Mouse (Mus musculus) urinary bladder, postnatal 14 days (tissue): ENCODE data around the gene Klhl33.
A peak's percentile ranks its signal among the peaks of the same experiment; 100 is the strongest.
"Not testable (repeated sequence)": the region's sequence is repeated elsewhere in the genome, so short reads cannot be mapped to it uniquely, and the experiment has no call there.

Source experiments
- DNase-seq: peaks from one replicate; pipeline ENCODE4 v3.0.0; 2021; ENCODE audit warnings: low spot score

Klhl33 gene

DNA sequence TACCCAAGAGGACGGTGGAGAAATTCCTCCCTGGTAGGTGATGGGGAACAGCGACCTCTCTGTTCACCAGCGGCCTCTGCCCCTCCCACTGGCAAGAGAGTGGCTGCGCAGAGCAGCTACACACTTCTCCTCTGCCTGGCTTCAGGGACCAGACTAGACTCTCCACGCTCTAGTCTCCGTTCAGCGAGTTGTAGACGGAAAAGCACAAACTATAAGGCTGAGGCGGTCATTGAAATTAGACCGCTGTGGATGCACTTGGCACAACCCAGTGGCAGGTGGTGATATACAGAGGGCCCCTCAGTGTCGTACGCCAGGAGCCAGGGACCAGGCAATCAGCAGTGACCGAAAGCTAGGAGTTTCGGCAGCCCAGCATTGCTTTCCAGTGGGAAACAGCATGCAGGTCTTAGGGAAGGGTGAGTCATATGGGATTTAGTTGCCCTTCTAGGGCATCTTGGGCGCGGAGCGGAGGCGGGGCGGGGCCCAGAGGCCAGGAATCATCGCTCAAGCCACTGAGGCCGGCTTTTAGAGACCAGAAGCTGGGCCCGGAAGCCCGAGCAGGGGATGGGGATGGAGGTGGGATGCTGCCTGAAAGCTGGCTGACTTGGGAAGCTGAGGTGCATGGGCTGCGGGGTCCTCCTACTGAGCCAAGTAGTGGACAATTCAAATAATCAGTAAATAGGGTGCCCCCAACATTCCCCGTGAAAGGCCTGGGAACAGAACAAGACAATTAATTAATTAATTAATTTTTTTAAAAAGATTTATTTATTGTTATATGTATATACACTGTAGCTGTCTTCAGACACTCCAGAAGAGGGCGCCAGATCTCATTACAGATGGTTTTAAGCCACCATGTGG, 6.9 kb upstream of the Klhl33 start:
- peak; percentile 41 for DNase-seq

DNA sequence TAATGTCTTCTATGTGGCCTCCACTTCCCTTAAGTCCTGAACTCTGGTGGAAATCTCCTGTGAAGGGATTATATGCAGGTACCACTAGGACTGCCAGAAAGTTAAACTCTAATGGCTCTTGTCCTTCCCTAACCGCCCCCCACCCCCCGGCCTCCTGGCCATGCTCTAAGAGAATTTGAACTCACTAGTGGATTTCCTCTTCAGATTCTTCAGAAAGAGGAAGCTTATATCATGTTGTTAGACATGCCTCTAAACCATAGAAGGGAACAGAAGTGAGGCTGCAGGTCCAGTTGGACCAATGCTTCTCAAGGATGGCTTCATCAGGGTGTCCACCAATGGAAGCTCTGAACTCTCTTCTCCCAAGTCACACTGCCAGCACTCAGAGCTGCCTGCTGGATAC, 685 bp upstream of the Klhl33 start:
- not testable (repeated sequence) for DNase-seq

DNA sequence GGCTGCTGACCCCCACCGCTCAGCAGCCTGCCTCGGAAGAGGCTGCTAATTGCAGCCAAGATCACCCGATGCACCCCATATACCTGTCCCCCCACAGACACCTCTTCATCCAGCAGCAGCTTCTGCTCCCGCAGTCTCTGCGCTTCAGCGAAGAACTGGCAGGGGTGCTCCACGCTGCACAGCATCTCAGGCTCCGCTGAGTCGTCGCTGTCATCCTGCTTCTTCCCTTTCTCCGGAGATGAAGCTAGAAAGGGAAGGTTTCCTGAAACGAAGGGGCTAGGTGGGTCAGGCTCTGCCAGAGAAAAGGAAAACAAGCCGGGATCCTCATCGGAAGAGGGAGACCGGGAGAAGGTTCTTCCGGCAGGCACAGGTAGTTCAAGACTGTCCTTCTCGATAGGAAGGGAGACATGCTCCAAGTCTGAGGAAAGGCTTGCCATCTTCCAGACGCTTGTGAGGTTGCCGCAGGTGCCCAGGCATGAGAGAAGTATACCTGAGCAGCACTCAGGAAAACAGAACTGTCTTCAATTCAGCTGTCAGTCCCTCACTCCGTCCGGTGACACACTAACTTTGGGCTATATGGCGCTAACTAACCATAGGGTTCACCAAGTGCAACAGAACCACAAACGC, 447 bp downstream of the Klhl33 start:
- DNase-seq = peak; percentile 6

DNA sequence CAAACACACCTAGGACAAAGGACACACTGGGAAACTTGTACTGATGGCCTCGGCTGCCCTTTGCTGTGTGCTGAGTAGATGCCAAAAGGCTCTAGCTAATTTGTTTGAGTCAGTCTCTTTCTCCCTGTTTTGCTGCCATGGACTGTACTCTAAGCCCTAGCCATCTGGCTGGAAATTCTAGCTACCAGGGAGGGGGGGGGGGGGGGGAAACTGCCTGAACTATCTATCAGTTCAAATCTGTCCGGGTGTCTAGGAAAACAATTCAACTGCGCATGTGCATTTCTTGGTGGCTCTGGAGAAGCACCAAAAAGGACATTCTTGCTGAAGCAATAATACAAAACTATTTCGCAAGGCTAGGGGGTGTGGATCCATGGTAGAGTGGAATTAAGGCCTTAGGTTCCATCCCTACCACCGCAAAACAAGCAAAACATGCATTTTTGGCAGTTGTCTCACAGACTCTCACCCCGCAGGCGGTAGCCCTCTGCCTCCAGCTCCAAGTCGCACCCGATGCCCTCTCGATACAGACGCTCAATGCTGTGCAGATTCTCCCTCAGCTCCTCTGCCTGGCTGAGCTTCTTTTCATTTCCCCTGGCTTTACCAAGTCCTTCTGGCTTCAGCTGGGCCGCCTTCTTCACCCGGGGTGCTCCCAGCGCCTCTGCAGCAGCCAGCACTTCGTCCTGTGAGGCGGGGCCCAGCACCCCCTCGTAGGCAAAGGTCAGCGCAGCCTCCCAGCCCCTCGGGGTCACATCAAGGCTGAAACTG, 1.1 kb downstream of the Klhl33 start:
- DNase-seq = peak; percentile 67

- no peak for DNase-seq
Observed at GRCm38 (mm10) chr14:50895407-50895806, 1.9 kb downstream of the Klhl33 start.

GRCm38 (mm10) chr14:50892541-50893459, 4.5 kb downstream of the Klhl33 start:
- DNase-seq = peak; percentile 22

GRCm38 (mm10) chr14:50892091-50892490, 5.2 kb downstream of the Klhl33 start:
- no peak for DNase-seq

GRCm38 (mm10) chr14:50891621-50892020, 5.7 kb downstream of the Klhl33 start:
- DNase-seq = no peak

- no peak for DNase-seq
Observed at GRCm38 (mm10) chr14:50876236-50876950, 20.9 kb downstream of the Klhl33 start.

- DNase-seq = no peak
Observed at GRCm38 (mm10) chr14:50875591-50876230, 21.6 kb downstream of the Klhl33 start.

- DNase-seq = no peak
Observed at GRCm38 (mm10) chr14:50875175-50875574, 22.1 kb downstream of the Klhl33 start.

GRCm38 (mm10) chr14:50871284-50871683, 26.0 kb downstream of the Klhl33 start:
- DNase-seq = no peak

GRCm38 (mm10) chr14:50870805-50871143, 26.5 kb downstream of the Klhl33 start:
- no peak for DNase-seq

DNA sequence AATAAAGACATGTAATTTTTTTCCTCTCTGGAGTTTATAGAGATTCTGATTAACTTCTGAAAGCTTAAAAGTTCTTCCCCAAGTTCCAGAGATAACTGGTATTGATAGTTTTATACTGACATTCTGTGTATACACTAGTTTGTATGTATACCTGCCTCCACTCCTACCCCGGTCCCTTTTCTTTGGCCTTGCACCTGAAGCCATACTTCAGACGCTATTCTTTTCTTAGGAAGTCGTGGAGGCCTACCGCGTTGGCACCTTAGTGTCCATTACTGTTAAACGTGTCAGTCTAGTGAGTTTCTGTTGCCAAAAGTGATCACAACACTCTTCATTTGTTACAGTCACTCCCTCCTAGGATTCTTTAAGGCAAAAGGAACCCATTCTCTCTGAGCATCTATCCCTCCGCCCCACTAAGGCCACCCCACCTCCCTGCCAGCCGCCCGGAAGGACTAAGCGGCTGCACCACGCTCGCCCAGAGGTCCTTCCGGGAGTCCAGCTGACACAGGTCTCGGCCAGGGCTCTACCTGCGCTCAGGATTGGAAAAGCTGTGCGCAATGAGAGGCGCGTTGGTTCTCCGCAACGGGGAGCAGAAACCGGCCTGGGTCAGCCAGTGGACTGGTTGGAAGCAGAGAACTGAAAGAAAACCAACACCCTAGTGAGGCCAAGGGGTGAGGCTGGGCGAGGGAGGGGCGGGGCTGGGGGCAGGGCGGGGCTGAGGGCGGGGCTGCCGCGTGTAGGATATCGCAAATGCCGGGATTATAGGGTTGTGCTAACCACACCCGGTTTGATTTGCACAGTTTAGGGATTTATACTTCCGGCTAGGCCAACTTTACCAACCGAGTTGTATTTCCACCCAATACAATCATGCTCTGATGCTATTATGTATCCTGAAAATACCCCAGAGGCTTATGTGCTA, 27.2 kb downstream of the Klhl33 start, which contains the start of gene Tep1:
Gene Tep1, minus strand, starts transcription at position 672 of the 916 bp plus-strand sequence.
- DNase-seq = peak; percentile 64

DNA sequence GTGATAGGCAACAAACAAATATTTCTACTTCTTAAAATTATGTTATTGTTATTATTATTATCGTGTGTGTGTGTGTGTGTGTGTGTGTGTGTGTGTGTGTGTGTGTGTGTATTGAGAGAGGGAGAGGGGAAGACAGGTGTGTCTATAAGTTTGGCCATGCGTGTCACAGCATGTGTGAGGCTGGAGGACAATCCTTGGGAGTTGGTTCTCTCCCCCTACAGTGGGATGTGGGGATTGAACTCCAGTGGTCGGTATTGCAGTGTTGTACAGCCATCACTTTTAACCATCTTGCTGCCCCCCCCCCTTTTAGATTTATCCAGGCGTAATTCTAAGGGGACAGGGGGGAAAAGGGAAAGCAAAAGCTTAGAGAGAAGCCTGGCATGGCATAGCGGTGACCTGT, 28.7 kb downstream of the Klhl33 start:
- DNase-seq = no peak

GRCm38 (mm10) chr14:50868211-50868610, 29.1 kb downstream of the Klhl33 start:
- no peak for DNase-seq

GRCm38 (mm10) chr14:50866966-50867365, 30.3 kb downstream of the Klhl33 start:
- DNase-seq = no peak

DNA sequence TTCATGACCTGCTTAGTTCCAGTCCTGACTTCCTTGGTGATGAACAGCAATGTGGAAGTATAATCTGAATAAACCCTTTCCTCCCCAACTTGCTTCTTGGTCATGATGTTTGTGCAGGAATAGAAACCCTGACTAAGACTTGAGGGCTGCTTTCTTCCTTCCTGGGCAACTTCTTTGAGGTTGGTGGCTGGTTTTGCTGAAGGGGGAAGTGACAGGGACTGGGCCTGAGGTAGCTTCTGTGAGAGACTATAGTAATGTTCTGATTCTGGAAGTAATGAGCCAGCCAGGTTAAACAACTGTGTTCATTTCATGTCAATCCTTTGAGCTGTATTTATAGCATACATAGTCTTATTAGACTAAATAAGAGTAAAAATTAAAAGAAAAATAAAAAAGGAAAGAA, 32.3 kb downstream of the Klhl33 start:
- not testable (repeated sequence) for DNase-seq

GRCm38 (mm10) chr14:50862641-50863040, 34.7 kb downstream of the Klhl33 start:
- DNase-seq = no peak
